8 mouse cellular contexts compared by ENCODE assay signal in genomic region chr12:8781681-8782378, GRCm38 (mm10). TPM values are rescaled to one million over a fixed set of nuclear protein-coding genes. Genes with fewer than 3 reads are reported as not detected.
DNase-seq lines count a peak whose midpoint lies in the region; ATAC-seq and TF ChIP-seq lines count a peak whose summit lies in the region.

No protein-coding gene starts in this region.

- no peak for TF ChIP-seq POLR2A in kidney, adult 2 months (IDR thresholded peaks at IDR 0.05; ENCODE audit: low read depth, low read length)

- no peaks in the 10 kb centered on the region for H3K9me3 ChIP-seq in kidney, embryonic 15.5 days (replicated peaks)
- H3K9me3 ChIP-seq in stomach, embryonic 15.5 days = no peaks in the 10 kb centered on the region
- H3K9me3 ChIP-seq in hindbrain, embryonic 13.5 days = no peaks in the 10 kb centered on the region
- H3K9me3 ChIP-seq in forebrain, embryonic 14.5 days (replicated peaks; ENCODE audit: control insufficient read depth, low read length) = no peaks in the 10 kb centered on the region

- H3K9ac ChIP-seq in kidney, embryonic 15.5 days = no peak overlapping the region
- H3K9ac ChIP-seq in stomach, embryonic 15.5 days = no peak overlapping the region
- no peak overlapping the region for H3K9ac ChIP-seq in hindbrain, embryonic 13.5 days
- H3K9ac ChIP-seq in forebrain, embryonic 14.5 days (ENCODE audit: low read length) = no peak overlapping the region

- DNase-seq in kidney, adult 2 months = peak; percentile 76
- peak; percentile 69 to 75 for DNase-seq in cerebellum, postnatal 36 days
- peak; percentile 64 for DNase-seq in kidney, adult 9 months
- DNase-seq in forebrain, embryonic 14.5 days (ENCODE audit: low spot score) = no peak
- no peak for DNase-seq in thymus, postnatal 4 days

- no peak for ATAC-seq in kidney, embryonic 15.5 days (replicated peaks; ENCODE audit: low FRiP score)
- peak; percentile 65 for ATAC-seq in stomach, embryonic 15.5 days (ENCODE audit: insufficient read depth, low FRiP score, low read depth)
- ATAC-seq in hindbrain, embryonic 13.5 days (ENCODE audit: low FRiP score) = no peak
- ATAC-seq in forebrain, embryonic 14.5 days = no peak

- no peaks in the 10 kb centered on the region for H3K4me1 ChIP-seq in kidney, adult 2 months (ENCODE audit: control insufficient read depth, insufficient read depth, low read length)
- peaks cover 52% of the 10 kb centered on the region for H3K4me1 ChIP-seq in kidney, embryonic 15.5 days
- peaks cover 63% of the 10 kb centered on the region for H3K4me1 ChIP-seq in stomach, embryonic 15.5 days
- H3K4me1 ChIP-seq in hindbrain, embryonic 13.5 days (replicated peaks) = no peaks in the 10 kb centered on the region
- no peaks in the 10 kb centered on the region for H3K4me1 ChIP-seq in forebrain, embryonic 14.5 days (ENCODE audit: control insufficient read depth, insufficient read depth, low read length)

- TF ChIP-seq CTCF in kidney, adult 2 months (conservative IDR thresholded peaks at IDR 0.05; ENCODE audit: insufficient read depth, insufficient read length, low read depth, low read length) = no peak

- no peaks in the 10 kb centered on the region for H3K36me3 ChIP-seq in kidney, adult 2 months (ENCODE audit: control insufficient read depth, insufficient read depth, low read length)
- no peaks in the 10 kb centered on the region for H3K36me3 ChIP-seq in kidney, embryonic 15.5 days
- H3K36me3 ChIP-seq in stomach, embryonic 15.5 days = no peaks in the 10 kb centered on the region
- no peaks in the 10 kb centered on the region for H3K36me3 ChIP-seq in hindbrain, embryonic 13.5 days
- no peaks in the 10 kb centered on the region for H3K36me3 ChIP-seq in forebrain, embryonic 14.5 days (ENCODE audit: control insufficient read depth, insufficient read depth, low read length)

- no peaks in the 10 kb centered on the region for H3K27me3 ChIP-seq in kidney, adult 2 months (replicated peaks; ENCODE audit: control insufficient read depth, insufficient read depth, low read length)
- H3K27me3 ChIP-seq in kidney, embryonic 15.5 days = no peaks in the 10 kb centered on the region
- no peaks in the 10 kb centered on the region for H3K27me3 ChIP-seq in stomach, embryonic 15.5 days (replicated peaks)
- no peaks in the 10 kb centered on the region for H3K27me3 ChIP-seq in hindbrain, embryonic 13.5 days
- no peaks in the 10 kb centered on the region for H3K27me3 ChIP-seq in forebrain, embryonic 14.5 days (replicated peaks; ENCODE audit: control insufficient read depth, insufficient read depth, low read length)

- no peak overlapping the region for H3K4me3 ChIP-seq in kidney, adult 2 months (ENCODE audit: insufficient read depth, low read depth, low read length)
- no peak overlapping the region for H3K4me3 ChIP-seq in kidney, embryonic 15.5 days (replicated peaks)
- no peak overlapping the region for H3K4me3 ChIP-seq in stomach, embryonic 15.5 days (replicated peaks)
- H3K4me3 ChIP-seq in hindbrain, embryonic 13.5 days = no peak overlapping the region
- no peak overlapping the region for H3K4me3 ChIP-seq in forebrain, embryonic 14.5 days (ENCODE audit: low read depth, low read length)

- H3K4me2 ChIP-seq in kidney, embryonic 15.5 days = no peak overlapping the region
- no peak overlapping the region; the same call in 1 of the 2 replicates for H3K4me2 ChIP-seq in stomach, embryonic 15.5 days
- no peak overlapping the region for H3K4me2 ChIP-seq in hindbrain, embryonic 13.5 days
- no peak overlapping the region for H3K4me2 ChIP-seq in forebrain, embryonic 14.5 days (ENCODE audit: low read length)

- no peak overlapping the region for H3K27ac ChIP-seq in kidney, adult 2 months (ENCODE audit: insufficient read depth, low read depth, low read length)
- H3K27ac ChIP-seq in kidney, embryonic 15.5 days = no peak overlapping the region
- peak overlapping the region; percentile 71 for H3K27ac ChIP-seq in stomach, embryonic 15.5 days
- H3K27ac ChIP-seq in hindbrain, embryonic 13.5 days = no peak overlapping the region
- no peak overlapping the region for H3K27ac ChIP-seq in forebrain, embryonic 14.5 days (ENCODE audit: low read depth, low read length)

- 63% methylated on average over 9 of the region's 9 CpGs for WGBS in kidney, adult 2 months
- WGBS in kidney, embryonic 15.5 days = 81% methylated on average over 9 of the region's 9 CpGs
- WGBS in stomach, embryonic 15.5 days = 62% methylated on average over 9 of the region's 9 CpGs
- WGBS in hindbrain, embryonic 13.5 days = 85% methylated on average over 9 of the region's 9 CpGs
- WGBS in forebrain, embryonic 14.5 days = 85% methylated on average over 9 of the region's 9 CpGs

RNA-seq across cellular contexts. Expression of gene Sdc1, which starts 10.7 kb away (rescaled TPM):
- polyA plus RNA-seq in kidney, adult 2 months (2012; rRNA removed) = 13.3 and 18.5 TPM in 2 replicates
- 63.7 and 66.7 TPM in 2 replicates for polyA plus RNA-seq in kidney, embryonic 15.5 days (2015; fragmentation: Nextera tagmentation; extraction: Ambion mirVana)
- 131 and 142 TPM in 2 replicates for polyA plus RNA-seq in stomach, embryonic 15.5 days (2015; fragmentation: Nextera tagmentation; extraction: Ambion mirVana)
- 23.7 and 25.6 TPM in 2 replicates for polyA plus RNA-seq in hindbrain, embryonic 13.5 days (2015; fragmentation: Nextera tagmentation; extraction: Ambion mirVana)
- polyA plus RNA-seq in forebrain, embryonic 14.5 days (2014; fragmentation: Nextera tagmentation; extraction: Ambion mirVana) = 21.3 and 24.8 TPM in 2 replicates

Comparison
In these comparisons a context has a peak if more than half of its experiments do, and no peak if none do; other contexts are left out.
1. DNase-seq: peak in kidney, adult 2 months (single experiment), cerebellum, postnatal 36 days (2 of 2) and kidney, adult 9 months (single experiment); none in forebrain, embryonic 14.5 days (single experiment) and thymus, postnatal 4 days (single experiment).